Mouse (Mus musculus) neural tube, embryonic 14.5 days (tissue): ENCODE measurements around the gene C1qtnf4. TPM values are rescaled to one million over a fixed set of nuclear protein-coding genes. Genes with fewer than 3 reads are reported as not detected.
A peak's percentile ranks its signal among the peaks of the same experiment; 100 is the strongest.

Experiments
- ATAC-seq: fragments of 200-750 bp; cut with Nextera tagmentation; 2 replicates; pipeline ENCODE4 v1.8.0; 2017; ENCODE audit warnings: low read depth, mild to moderate bottlenecking, moderate TSS enrichment, moderate library complexity
- H3K27ac ChIP-seq: fragments of 300-500 bp; sonication (generic); 2 replicates; pipeline ENCODE4 v1.5.1; 2014; ENCODE audit warnings: low read depth, mild to moderate bottlenecking, control low read depth, low read length, moderate library complexity, mixed read lengths
- H3K27me3 ChIP-seq: fragments of 300-500 bp; sonication (generic); 2 replicates; pipeline ENCODE4 v1.6.1; 2014; ENCODE audit warnings: low read length; ENCODE audit not compliant: control insufficient read depth, insufficient read depth
- H3K36me3 ChIP-seq: fragments of 300-500 bp; sonication (generic); 2 replicates; pipeline ENCODE4 v1.6.1; 2014; ENCODE audit warnings: low read length, mixed read lengths; ENCODE audit not compliant: control insufficient read depth, insufficient read depth
- H3K4me1 ChIP-seq: fragments of 300-500 bp; sonication (generic); 2 replicates; pipeline ENCODE4 v1.6.1; 2014; ENCODE audit warnings: low read length; ENCODE audit not compliant: control insufficient read depth, insufficient read depth
- H3K4me2 ChIP-seq: fragments of 300-500 bp; sonication (generic); 2 replicates; pipeline ENCODE4 v1.6.1; 2014; ENCODE audit warnings: mild to moderate bottlenecking, low read depth, low read length, control low read depth
- H3K4me3 ChIP-seq: fragments of 300-500 bp; sonication (generic); 2 replicates; pipeline ENCODE4 v1.5.1; 2014; ENCODE audit warnings: low read depth, low read length, control low read depth, mixed read lengths
- H3K9ac ChIP-seq: fragments of 300-500 bp; sonication (generic); replicated peaks from 2 replicates; pipeline ENCODE4 v1.6.1; 2014; ENCODE audit warnings: low read depth, mild to moderate bottlenecking, control low read depth, low read length, mixed read lengths
- H3K9me3 ChIP-seq: fragments of 300-500 bp; sonication (generic); 2 replicates; pipeline ENCODE4 v1.6.1; 2016; ENCODE audit warnings: low read length; ENCODE audit not compliant: control insufficient read depth
- whole genome bisulfite sequencing: fragments of 180-500 bp; shearing (Covaris S2); extraction: QIAGEN DNeasy Blood & Tissue Kit; methylation state at CpG from one replicate; pipeline ENCODE4 v1.1.7; 2014; 5-methylcytosine and 5-hydroxymethylcytosine counted together
- polyA plus RNA-seq: library from polyadenylated mRNA; unstranded; fragments of >200 nt; fragmentation: Nextera tagmentation; extraction: Ambion mirVana; gene quantifications from 2 replicates; pipeline ENCODE4 v1.2.1, GENCODE M21; 2014

Gene C1qtnf4
- polyA plus RNA-seq, 1 experiment from 2014 or later: 135 TPM

- peak overlapping the region; percentile 70; the same call in 1 of the 2 replicates for H3K9ac ChIP-seq
- no peak overlapping the region for H3K27ac ChIP-seq
- 88% methylated on average over 5 of the region's 5 CpGs for WGBS
- H3K36me3 ChIP-seq: peaks cover 24% of the 10 kb centered on the region
- H3K9me3 ChIP-seq: no peaks in the 10 kb centered on the region
- peak overlapping the region; percentile 77 for H3K4me3 ChIP-seq
- no peak for ATAC-seq
- peak overlapping the region; percentile 54 for H3K4me2 ChIP-seq
- H3K27me3 ChIP-seq: no peaks in the 10 kb centered on the region
- peaks cover 17% of the 10 kb centered on the region for H3K4me1 ChIP-seq
Measured at GRCm38 (mm10) chr2:90848331-90848730, 37.3 kb upstream of the C1qtnf4 start.

GRCm38 (mm10) chr2:90850401-90850800, 35.3 kb upstream of the C1qtnf4 start:
- H3K36me3 ChIP-seq: peaks cover 27% of the 10 kb centered on the region
- H3K4me1 ChIP-seq: peaks cover 17% of the 10 kb centered on the region
- no peak overlapping the region for H3K4me3 ChIP-seq
- 97% methylated on average over 1 of the region's 1 CpGs for WGBS
- no peak overlapping the region for H3K9ac ChIP-seq
- H3K27me3 ChIP-seq: no peaks in the 10 kb centered on the region
- H3K4me2 ChIP-seq: no peak overlapping the region
- H3K9me3 ChIP-seq: no peaks in the 10 kb centered on the region
- ATAC-seq: no peak
- H3K27ac ChIP-seq: no peak overlapping the region

- Histone ChIP-seq H3K4me2 (no peak overlapping the region), H3K9ac (no peak overlapping the region), H3K27ac (no peak overlapping the region), H3K4me1 (no peaks in the 10 kb centered on the region), H3K9me3 (no peaks in the 10 kb centered on the region), H3K36me3 (peaks cover 57% of the 10 kb centered on the region), H3K4me3 (no peak overlapping the region), H3K27me3 (no peaks in the 10 kb centered on the region)
- no peak for ATAC-seq
- 98% methylated on average over 2 of the region's 2 CpGs for WGBS
Measured at GRCm38 (mm10) chr2:90861486-90861885, 24.2 kb upstream of the C1qtnf4 start.

- peak; percentile 28; the same call in 1 of the 2 replicates for ATAC-seq
- Histone ChIP-seq H3K27me3 (no peaks in the 10 kb centered on the region), H3K9me3 (no peaks in the 10 kb centered on the region), H3K4me3 (no peak overlapping the region), H3K4me2 (no peak overlapping the region), H3K36me3 (peaks cover 47% of the 10 kb centered on the region), H3K4me1 (no peaks in the 10 kb centered on the region), H3K27ac (peak overlapping the region; percentile 44; the same call in 1 of the 2 replicates), H3K9ac (no peak overlapping the region)
Measured at GRCm38 (mm10) chr2:90864184-90864583, 21.5 kb upstream of the C1qtnf4 start.

GRCm38 (mm10) chr2:90866524-90866923, 19.1 kb upstream of the C1qtnf4 start:
- H3K9ac ChIP-seq: no peak overlapping the region
- 34% methylated on average over 3 of the region's 3 CpGs for whole genome bisulfite sequencing
- H3K27ac ChIP-seq: no peak overlapping the region
- no peaks in the 10 kb centered on the region for H3K27me3 ChIP-seq
- H3K4me3 ChIP-seq: no peak overlapping the region
- peak; percentile 90 for ATAC-seq
- H3K9me3 ChIP-seq: no peaks in the 10 kb centered on the region
- H3K4me2 ChIP-seq: no peak overlapping the region
- H3K36me3 ChIP-seq: peaks cover 34% of the 10 kb centered on the region
- H3K4me1 ChIP-seq: no peaks in the 10 kb centered on the region

- H3K4me2 ChIP-seq: no peak overlapping the region
- no peak overlapping the region for H3K9ac ChIP-seq
- H3K27me3 ChIP-seq: no peaks in the 10 kb centered on the region
- peaks cover 11% of the 10 kb centered on the region for H3K36me3 ChIP-seq
- no peak overlapping the region for H3K4me3 ChIP-seq
- 50% methylated on average over 4 of the region's 4 CpGs for WGBS
- H3K4me1 ChIP-seq: no peaks in the 10 kb centered on the region
- ATAC-seq: no peak
- H3K9me3 ChIP-seq: no peaks in the 10 kb centered on the region
- no peak overlapping the region for H3K27ac ChIP-seq
Measured at GRCm38 (mm10) chr2:90870136-90870601, 15.5 kb upstream of the C1qtnf4 start.

GRCm38 (mm10) chr2:90871180-90871961, 14.3 kb upstream of the C1qtnf4 start:
- Histone ChIP-seq H3K27ac (no peak overlapping the region), H3K27me3 (no peaks in the 10 kb centered on the region), H3K9ac (no peak overlapping the region), H3K4me1 (no peaks in the 10 kb centered on the region), H3K4me3 (no peak overlapping the region), H3K4me2 (no peak overlapping the region), H3K9me3 (no peaks in the 10 kb centered on the region), H3K36me3 (no peaks in the 10 kb centered on the region)
- 60% methylated on average over 8 of the region's 8 CpGs for WGBS
- ATAC-seq: 0 out of 2 replicates have a peak, but pooled peaks have one; percentile 21

GRCm38 (mm10) chr2:90874025-90874424, 11.6 kb upstream of the C1qtnf4 start:
- no peaks in the 10 kb centered on the region for H3K27me3 ChIP-seq
- H3K4me1 ChIP-seq: no peaks in the 10 kb centered on the region
- H3K4me3 ChIP-seq: no peak overlapping the region
- H3K9me3 ChIP-seq: no peaks in the 10 kb centered on the region
- no peak overlapping the region for H3K4me2 ChIP-seq
- no peaks in the 10 kb centered on the region for H3K36me3 ChIP-seq
- 75% methylated on average over 1 of the region's 1 CpGs for WGBS
- no peak for ATAC-seq
- H3K27ac ChIP-seq: no peak overlapping the region
- no peak overlapping the region for H3K9ac ChIP-seq

- Histone ChIP-seq H3K9ac (no peak overlapping the region), H3K36me3 (no peaks in the 10 kb centered on the region), H3K27ac (no peak overlapping the region), H3K4me3 (no peak overlapping the region), H3K27me3 (no peaks in the 10 kb centered on the region), H3K4me2 (no peak overlapping the region), H3K9me3 (no peaks in the 10 kb centered on the region), H3K4me1 (peaks cover 5% of the 10 kb centered on the region; the same call in 1 of the 2 replicates)
- no peak for ATAC-seq
- 62% methylated on average over 2 of the region's 2 CpGs for WGBS
Measured at GRCm38 (mm10) chr2:90875239-90875638, 10.4 kb upstream of the C1qtnf4 start.
